10 mouse cellular contexts compared by ENCODE assay signal in the genomic region with DNA sequence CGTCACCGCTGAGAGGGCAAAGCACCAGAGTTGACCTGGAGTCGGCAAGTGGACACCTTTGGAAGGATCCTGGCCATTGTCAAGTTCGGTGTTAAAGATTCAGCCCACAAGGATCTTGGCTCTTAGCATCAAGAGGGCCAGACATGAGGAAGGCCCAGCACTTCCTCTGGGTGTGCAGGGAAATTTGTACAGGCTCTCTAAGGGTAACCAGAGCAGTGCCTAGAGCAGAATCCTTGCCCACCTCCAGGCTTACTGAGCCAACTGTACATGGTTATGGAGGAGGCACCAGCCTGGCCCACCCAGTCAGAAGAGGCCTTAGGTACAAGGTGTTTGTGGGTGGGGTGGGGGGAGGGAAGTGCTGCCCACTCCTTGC. TPM values are rescaled to one million over a fixed set of nuclear protein-coding genes. Genes with fewer than 3 reads are reported as not detected.
DNase-seq lines count a peak whose midpoint lies in the region; ATAC-seq and TF ChIP-seq lines count a peak whose summit lies in the region.
"Had no signal": no experiment of that assay in that cellular context is flagged by ENCODE, and none has a peak within 500 bp of the region (broad histone marks: within the 10 kb centered on the region; RNA-seq: fewer than 3 reads in every experiment).

No protein-coding gene starts in this region.

- DNase-seq in heart, postnatal 10 days = no peak
- no peak for DNase-seq in hindbrain, embryonic 10.5 days (ENCODE audit: low spot score)
- peak; percentile 14 for DNase-seq in midbrain, embryonic 10.5 days (ENCODE audit: low spot score)
- no peak for DNase-seq in T-cell, adult 2 months (ENCODE audit: low spot score)
- no peak for DNase-seq in thymus, postnatal 25 days
- DNase-seq: kidney, adult 9 months had no signal

- peaks cover 11% of the 10 kb centered on the region for H3K4me1 ChIP-seq in heart, embryonic 15.5 days (replicated peaks)
- H3K4me1 ChIP-seq in cortical plate, adult 2 months (ENCODE audit: control insufficient read depth, insufficient read depth, low read length) = peaks cover 11% of the 10 kb centered on the region
- H3K4me1 ChIP-seq in hindbrain, embryonic 10.5 days (replicated peaks) = peaks cover 22% of the 10 kb centered on the region
- H3K4me1 ChIP-seq in midbrain, embryonic 10.5 days = peaks cover 22% of the 10 kb centered on the region

- H3K36me3 ChIP-seq in heart, embryonic 15.5 days = no peaks in the 10 kb centered on the region
- no peaks in the 10 kb centered on the region for H3K36me3 ChIP-seq in hindbrain, embryonic 10.5 days
- H3K36me3 ChIP-seq in midbrain, embryonic 10.5 days = no peaks in the 10 kb centered on the region

- TF ChIP-seq CTCF in cortical plate, adult 2 months (IDR thresholded peaks at IDR 0.05; ENCODE audit: extremely low read depth, insufficient read depth, low read length) = no peak

- H3K4me3 ChIP-seq in heart, embryonic 15.5 days = peak overlapping the region; percentile 45; the same call in 1 of the 2 replicates
- peak overlapping the region; percentile 98 for H3K4me3 ChIP-seq in cortical plate, adult 2 months (ENCODE audit: insufficient read depth, low read length)
- H3K4me3 ChIP-seq in hindbrain, embryonic 10.5 days = peak overlapping the region; percentile 72
- peak overlapping the region; percentile 73 for H3K4me3 ChIP-seq in midbrain, embryonic 10.5 days

- ATAC-seq in heart, embryonic 15.5 days (replicated peaks; ENCODE audit: insufficient number of reproducible peaks, insufficient read depth, low FRiP score, low read depth) = no peak
- ATAC-seq in activated CD4-positive, CD25-positive, alpha-beta regulatory T cell, adult 4 months = no peak

- intact Hi-C loops in heart, postnatal 10 days (cut with DNase I) = no loop called here

- 12% methylated on average over 4 of the region's 4 CpGs for whole genome bisulfite sequencing in heart, embryonic 15.5 days
- WGBS in hindbrain, embryonic 10.5 days = 10% methylated on average over 4 of the region's 4 CpGs
- whole genome bisulfite sequencing in midbrain, embryonic 10.5 days = 14% methylated on average over 4 of the region's 4 CpGs

- H3K27ac ChIP-seq in heart, embryonic 15.5 days = no peak overlapping the region
- H3K27ac ChIP-seq in cortical plate, adult 2 months (ENCODE audit: insufficient read depth, low read length) = 0 out of 2 replicates have a peak overlapping the region, but pooled peaks have one; percentile 0
- H3K27ac ChIP-seq in hindbrain, embryonic 10.5 days = peak overlapping the region; percentile 86; the same call in 1 of the 2 replicates
- peak overlapping the region; percentile 84 for H3K27ac ChIP-seq in midbrain, embryonic 10.5 days (replicated peaks)
- H3K27ac ChIP-seq: liver, embryonic 14.5 days had no signal

- H3K27me3 ChIP-seq in heart, embryonic 15.5 days = peaks cover 96% of the 10 kb centered on the region
- H3K27me3 ChIP-seq in hindbrain, embryonic 10.5 days (ENCODE audit: insufficient read depth, poor library complexity, severe bottlenecking) = peaks cover 87% of the 10 kb centered on the region
- H3K27me3 ChIP-seq in midbrain, embryonic 10.5 days (ENCODE audit: low read depth, poor library complexity, severe bottlenecking) = peaks cover 78% of the 10 kb centered on the region

- no peak overlapping the region for H3K4me2 ChIP-seq in heart, embryonic 15.5 days

- no peak for TF ChIP-seq POLR2A in cortical plate, adult 2 months (IDR thresholded peaks at IDR 0.05; ENCODE audit: extremely low read depth, insufficient read depth, low read length)

- H3K9ac ChIP-seq in heart, embryonic 15.5 days = no peak overlapping the region
- H3K9ac ChIP-seq: liver, embryonic 14.5 days had no signal

- no peaks in the 10 kb centered on the region for H3K9me3 ChIP-seq in heart, embryonic 15.5 days (replicated peaks)
- no peaks in the 10 kb centered on the region for H3K9me3 ChIP-seq in hindbrain, embryonic 10.5 days
- no peaks in the 10 kb centered on the region for H3K9me3 ChIP-seq in midbrain, embryonic 10.5 days (replicated peaks)

RNA-seq across cellular contexts. Expression of a gene that starts 0.3 kb away (rescaled TPM):
- polyA plus RNA-seq in heart, embryonic 15.5 days (2015; fragmentation: Nextera tagmentation; extraction: Ambion mirVana) = 0.03 and 0.65 TPM in 2 replicates
- not detected for total RNA-seq in heart, postnatal 10 days (2021)
- polyA plus RNA-seq in cortical plate, adult 2 months (2012; rRNA removed) = 171 and 180 TPM in 2 replicates
- 5.4 and 15.5 TPM in 2 replicates for polyA plus RNA-seq in hindbrain, embryonic 10.5 days (2016; fragmentation: Nextera tagmentation; extraction: Ambion mirVana)
- 3.5 and 9.7 TPM in 2 replicates for polyA plus RNA-seq in midbrain, embryonic 10.5 days (2016; fragmentation: Nextera tagmentation; extraction: Ambion mirVana)
- polyA plus RNA-seq in activated CD4-positive, CD25-positive, alpha-beta regulatory T cell, adult 4 months (2017; shearing (Covaris generic)) = not detected

RNA-seq across cellular contexts. Expression of a gene that starts 21.4 kb away (rescaled TPM):
- polyA plus RNA-seq in heart, embryonic 15.5 days (2015; fragmentation: Nextera tagmentation; extraction: Ambion mirVana) = 12.1 and 13.2 TPM in 2 replicates
- total RNA-seq in heart, postnatal 10 days (2021) = 100 to 1,000 TPM; 640 to 727 TPM
- 1,125 and 1,195 TPM in 2 replicates for polyA plus RNA-seq in cortical plate, adult 2 months (2012; rRNA removed)
- polyA plus RNA-seq in hindbrain, embryonic 10.5 days (2016; fragmentation: Nextera tagmentation; extraction: Ambion mirVana) = 0.47 TPM in 1 of 2 replicates, not detected in the other
- polyA plus RNA-seq in midbrain, embryonic 10.5 days (2016; fragmentation: Nextera tagmentation; extraction: Ambion mirVana) = 0.29 TPM in 1 of 2 replicates, not detected in the other
- polyA plus RNA-seq in activated CD4-positive, CD25-positive, alpha-beta regulatory T cell, adult 4 months (2017; shearing (Covaris generic)) = not detected
- polyA plus RNA-seq: liver, embryonic 14.5 days had no signal

RNA-seq across cellular contexts. Expression of a gene that starts 51.6 kb away (rescaled TPM):
- polyA plus RNA-seq in heart, embryonic 15.5 days (2015; fragmentation: Nextera tagmentation; extraction: Ambion mirVana) = 146 and 165 TPM in 2 replicates
- total RNA-seq in heart, postnatal 10 days (2021) = 10 to 100 TPM; 60.7 to 62.1 TPM
- polyA plus RNA-seq in cortical plate, adult 2 months (2012; rRNA removed) = 115 and 128 TPM in 2 replicates
- 324 and 415 TPM in 2 replicates for polyA plus RNA-seq in hindbrain, embryonic 10.5 days (2016; fragmentation: Nextera tagmentation; extraction: Ambion mirVana)
- polyA plus RNA-seq in midbrain, embryonic 10.5 days (2016; fragmentation: Nextera tagmentation; extraction: Ambion mirVana) = 375 and 418 TPM in 2 replicates
- 100 to 1,000 TPM; 179 to 181 TPM for polyA plus RNA-seq in activated CD4-positive, CD25-positive, alpha-beta regulatory T cell, adult 4 months (2017; shearing (Covaris generic))

Comparison
In these comparisons a context has a peak if more than half of its experiments do, and no peak if none do; other contexts are left out.
1. H3K4me3 ChIP-seq: peak in every context shown above with its lines; median percentile 98 in cortical plate, adult 2 months; 73 in midbrain, embryonic 10.5 days; 72 in hindbrain, embryonic 10.5 days; 45 in heart, embryonic 15.5 days.
2. RNA of a gene that starts 0.3 kb away (polyA plus RNA-seq): 171 to 180 TPM in cortical plate, adult 2 months; 5.4 to 15.5 TPM in hindbrain, embryonic 10.5 days, 3.5 to 9.7 TPM in midbrain, embryonic 10.5 days, not detected in activated CD4-positive, CD25-positive, alpha-beta regulatory T cell, adult 4 months and 0.03 to 0.65 TPM in heart, embryonic 15.5 days; every median in the first group is over 10 times any median in the second.
3. RNA of a gene that starts 21.4 kb away (polyA plus RNA-seq): 1,125 to 1,195 TPM in cortical plate, adult 2 months; 12.1 to 13.2 TPM in heart, embryonic 15.5 days, 0.47 TPM in hindbrain, embryonic 10.5 days, 0.29 TPM in midbrain, embryonic 10.5 days and not detected in activated CD4-positive, CD25-positive, alpha-beta regulatory T cell, adult 4 months; every median in the first group is over 10 times any median in the second.